Mouse (Mus musculus) olfactory bulb, adult 2 months (tissue): Measurements from ENCODE around the gene Lsm12.

Experiments used
- CTCF ChIP-seq: fragments of 200-500 bp; IDR thresholded peaks from 2 replicates; pipeline ENCODE4 v1.5.1; 2012; ENCODE audit warnings: low read depth, mild to moderate bottlenecking, low read length, moderate library complexity; ENCODE audit not compliant: insufficient read depth
- POLR2A ChIP-seq: fragments of 200-500 bp; IDR thresholded peaks from 2 replicates; pipeline ENCODE4 v1.6.1; 2012; ENCODE audit warnings: mild to moderate bottlenecking, low read depth, low read length, moderate library complexity; ENCODE audit not compliant: insufficient read depth

DNA sequence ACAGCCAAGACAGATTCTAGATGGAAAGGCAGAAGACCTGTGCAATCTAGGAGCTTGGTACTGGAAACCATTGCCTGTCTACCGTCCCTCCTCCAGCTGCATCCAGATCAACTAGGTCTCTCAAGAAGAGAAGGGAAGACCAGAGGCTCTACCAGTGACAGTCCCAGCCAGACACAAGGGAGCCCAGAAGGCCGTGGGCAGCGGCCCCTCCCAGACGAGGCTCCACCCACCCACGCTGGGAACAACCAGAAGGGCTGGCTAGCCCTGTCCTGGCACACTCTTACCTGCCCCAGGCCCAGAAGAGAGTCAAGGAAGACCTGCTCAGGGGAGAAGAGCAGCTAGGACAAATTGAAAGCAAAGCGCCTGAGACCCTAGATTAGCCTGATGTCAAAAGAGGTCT, 35.4 kb upstream of the Lsm12 start:
- no peak for TF ChIP-seq CTCF
- no peak for TF ChIP-seq POLR2A
